Mouse (Mus musculus): ENCODE measurements at regions not wholly inside any gene's neighbourhood (a gene's known extent, or its start where the extent isn't known, plus 50 kb on each side); places are given as distances from the start of the nearest gene placed in this dataset.

DNA sequence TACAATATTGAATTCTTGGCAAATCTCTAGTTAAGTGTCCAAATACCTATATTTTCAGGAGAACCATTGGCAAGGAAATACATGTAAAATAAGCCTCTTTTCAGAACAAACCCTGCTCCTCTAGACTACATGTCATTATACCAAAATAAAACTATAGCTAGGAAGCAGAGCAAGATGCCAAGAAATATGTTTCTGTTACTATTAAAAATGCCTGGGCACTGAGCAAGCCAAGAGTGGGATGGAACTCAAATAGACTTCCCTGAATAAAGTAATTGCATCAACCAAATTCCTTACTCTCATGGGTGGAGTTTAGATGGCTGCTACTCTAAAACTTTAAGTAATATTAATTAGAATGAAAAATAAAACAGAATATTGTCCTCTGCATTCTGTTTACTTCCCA, 168.0 kb downstream of the Efcab1 start:
- no peak for TF ChIP-seq POLR2A (IDR thresholded peaks at IDR 0.05; ENCODE audit: extremely low read depth, insufficient read depth, low read length)
- TF ChIP-seq CTCF (IDR thresholded peaks at IDR 0.05; ENCODE audit: low read depth, low read length), result no peak
